In the genomic region with DNA sequence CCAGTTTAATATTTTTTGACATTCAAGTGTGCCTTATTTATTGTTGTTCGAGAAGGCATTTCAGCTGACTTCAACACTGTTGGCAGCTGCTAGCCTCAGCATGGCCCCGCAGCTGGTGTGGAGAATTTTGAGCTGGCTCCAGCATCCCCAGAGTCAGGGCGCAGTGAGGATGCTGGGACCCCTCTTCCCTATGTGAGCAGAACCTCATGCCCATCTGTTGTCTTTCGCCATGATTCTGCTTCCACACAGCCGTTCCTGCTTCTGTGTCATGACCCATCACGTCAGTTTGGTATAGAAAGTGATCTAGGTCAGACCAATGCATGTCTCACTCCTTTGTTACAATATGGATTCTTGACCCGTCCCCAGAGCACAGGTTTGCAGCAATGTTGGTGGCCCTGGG, we compare ENCODE assay signal across 21 mouse cellular contexts.
DNase-seq lines count a peak whose midpoint lies in the region; ATAC-seq and TF ChIP-seq lines count a peak whose summit lies in the region.
"Had no signal": no experiment of that assay in that cellular context is flagged by ENCODE, and none has a peak within 500 bp of the region (broad histone marks: within the 10 kb centered on the region; RNA-seq: fewer than 3 reads in every experiment).

No protein-coding gene starts in this region.

- no peak overlapping the region for H3K9ac ChIP-seq in forebrain, postnatal 0 days
- H3K9ac ChIP-seq: embryonic facial prominence, embryonic 13.5 days; heart, embryonic 13.5 days; limb, embryonic 13.5 days; liver, embryonic 13.5 days; lung, embryonic 14.5 days had no signal

- intact Hi-C loops in left cerebral cortex, postnatal 4 days (cut with DNase I): no loop called here

- H3K9me3 ChIP-seq in forebrain, postnatal 0 days (ENCODE audit: low read length): no peaks in the 10 kb centered on the region
- H3K9me3 ChIP-seq in forebrain, embryonic 10.5 days: no peaks in the 10 kb centered on the region
- H3K9me3 ChIP-seq: embryonic facial prominence, embryonic 13.5 days; heart, embryonic 13.5 days; limb, embryonic 13.5 days; liver, embryonic 13.5 days had no signal

- no peak overlapping the region for H3K4me3 ChIP-seq in forebrain, postnatal 0 days (ENCODE audit: low read depth, low read length)
- no peak overlapping the region for H3K4me3 ChIP-seq in forebrain, embryonic 10.5 days
- H3K4me3 ChIP-seq: embryonic facial prominence, embryonic 13.5 days; heart, embryonic 13.5 days; limb, embryonic 13.5 days; liver, embryonic 13.5 days had no signal

- H3K27ac ChIP-seq in forebrain, postnatal 0 days (ENCODE audit: low read depth, low read length): no peak overlapping the region
- no peak overlapping the region for H3K27ac ChIP-seq in forebrain, embryonic 10.5 days
- H3K27ac ChIP-seq: embryonic facial prominence, embryonic 13.5 days; heart, embryonic 13.5 days; limb, embryonic 13.5 days; liver, embryonic 13.5 days had no signal

- H3K4me1 ChIP-seq in forebrain, postnatal 0 days (ENCODE audit: insufficient read depth): no peaks in the 10 kb centered on the region
- no peaks in the 10 kb centered on the region for H3K4me1 ChIP-seq in forebrain, embryonic 10.5 days
- H3K4me1 ChIP-seq: embryonic facial prominence, embryonic 13.5 days; heart, embryonic 13.5 days; limb, embryonic 13.5 days; liver, embryonic 13.5 days had no signal

- 51% methylated on average over 7 of the region's 7 CpGs for WGBS in forebrain, postnatal 0 days
- WGBS in forebrain, embryonic 10.5 days: 89% methylated on average over 7 of the region's 7 CpGs

- peak; percentile 62 for ATAC-seq in forebrain, postnatal 0 days

- H3K4me2 ChIP-seq in forebrain, postnatal 0 days (ENCODE audit: low read depth): no peak overlapping the region
- H3K4me2 ChIP-seq: embryonic facial prominence, embryonic 13.5 days; heart, embryonic 13.5 days; limb, embryonic 13.5 days; liver, embryonic 13.5 days; lung, embryonic 14.5 days had no signal

- H3K27me3 ChIP-seq in forebrain, postnatal 0 days (ENCODE audit: insufficient read depth, low read length): no peaks in the 10 kb centered on the region
- H3K27me3 ChIP-seq in forebrain, embryonic 10.5 days (ENCODE audit: poor library complexity, severe bottlenecking): no peaks in the 10 kb centered on the region
- H3K27me3 ChIP-seq: embryonic facial prominence, embryonic 13.5 days; heart, embryonic 13.5 days; limb, embryonic 13.5 days; liver, embryonic 13.5 days had no signal

- TF ChIP-seq POLR2A in brain, embryonic 14.5 days (IDR thresholded peaks at IDR 0.05; ENCODE audit: borderline replicate concordance, extremely low read depth, insufficient read depth, insufficient read length, poor library complexity, severe bottlenecking): no peak

- no peaks in the 10 kb centered on the region for H3K36me3 ChIP-seq in forebrain, postnatal 0 days (ENCODE audit: insufficient read depth)
- H3K36me3 ChIP-seq in forebrain, embryonic 10.5 days (replicated peaks): no peaks in the 10 kb centered on the region
- H3K36me3 ChIP-seq: embryonic facial prominence, embryonic 13.5 days; heart, embryonic 13.5 days; limb, embryonic 13.5 days; liver, embryonic 13.5 days had no signal

- no peak for TF ChIP-seq CTCF in forebrain, postnatal 0 days (IDR thresholded peaks at IDR 0.05; ENCODE audit: low read depth)
- no peak for TF ChIP-seq CTCF in brain, embryonic 14.5 days (IDR thresholded peaks at IDR 0.05; ENCODE audit: borderline replicate concordance, extremely low read depth, insufficient read depth, insufficient read length)

- DNase-seq in forebrain, postnatal 0 days: no peak
- no peak for DNase-seq in forebrain, embryonic 10.5 days (ENCODE audit: extremely low spot score, low spot score)
- DNase-seq in left cerebral cortex, postnatal 4 days: peak; percentile 78
- DNase-seq in left cerebral cortex, adult 11 months (ENCODE audit: low spot score): no peak
- DNase-seq in brain, embryonic 14.5 days (ENCODE audit: low read depth): peak; percentile 28
- DNase-seq in cerebellum, postnatal 14 days: peak; percentile 46 to 62
- no peak for DNase-seq in adrenal gland, postnatal 10 days
- no peak for DNase-seq in T-cell, adult 2 months (ENCODE audit: low spot score)
- DNase-seq: B cell, adult 2 months; gastrocnemius, postnatal 14 days; heart, adult 18-20 months; kidney, adult 8-10 months; kidney, postnatal 36 days; layer of hippocampus, adult 9-11 months; liver, embryonic 13.5 days; lung, embryonic 14.5 days; right cerebral cortex, adult 18-20 months; thymus, postnatal 14 days had no signal

Comparison
In these comparisons a context has a peak if more than half of its experiments do, and no peak if none do; other contexts are left out.
1. DNase-seq: peak in left cerebral cortex, postnatal 4 days (single experiment), brain, embryonic 14.5 days (single experiment) and cerebellum, postnatal 14 days (2 of 2); none in forebrain, postnatal 0 days (single experiment), forebrain, embryonic 10.5 days (single experiment), left cerebral cortex, adult 11 months (single experiment), adrenal gland, postnatal 10 days (single experiment) and T-cell, adult 2 months (single experiment).